In the genomic region with DNA sequence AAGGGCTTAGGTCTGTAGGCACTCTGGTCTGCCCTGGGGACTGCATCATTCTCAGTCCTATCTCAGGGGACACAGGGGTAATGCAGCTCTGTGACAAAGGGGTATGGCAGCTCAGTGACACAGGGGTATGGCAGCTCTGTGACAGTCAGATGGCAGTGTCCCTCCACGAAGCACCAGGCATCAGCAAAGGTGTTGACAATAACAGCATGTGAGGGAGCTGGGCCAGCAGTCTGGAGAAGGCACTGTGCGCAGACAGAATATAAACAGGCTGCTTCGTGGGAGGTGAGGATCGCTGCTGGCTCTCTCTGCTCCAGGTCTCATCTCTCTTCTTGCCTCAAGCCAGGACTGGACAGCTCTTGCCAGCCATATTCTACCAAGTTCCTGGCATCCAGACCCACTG, we compare ENCODE assay signal across 12 mouse cellular contexts. TPM values are rescaled to one million over a fixed set of nuclear protein-coding genes. Genes with fewer than 3 reads are reported as not detected.
DNase-seq lines count a peak whose midpoint lies in the region; ATAC-seq and TF ChIP-seq lines count a peak whose summit lies in the region.
"Had no signal": no experiment of that assay in that cellular context is flagged by ENCODE, and none has a peak within 500 bp of the region (broad histone marks: within the 10 kb centered on the region; RNA-seq: fewer than 3 reads in every experiment).

No protein-coding gene starts in this region.

- WGBS in midbrain, embryonic 10.5 days = 75% methylated on average over 4 of the region's 4 CpGs
- WGBS in midbrain, embryonic 14.5 days = 76% methylated on average over 4 of the region's 4 CpGs
- 53% methylated on average over 4 of the region's 4 CpGs for WGBS in limb, embryonic 12.5 days
- WGBS in liver, postnatal 0 days (ENCODE audit: insufficient replicate concordance) = 70% methylated on average over 4 of the region's 4 CpGs

- no peak overlapping the region for H3K4me2 ChIP-seq in midbrain, embryonic 14.5 days (ENCODE audit: low read length)
- no peak overlapping the region for H3K4me2 ChIP-seq in limb, embryonic 12.5 days
- no peak overlapping the region for H3K4me2 ChIP-seq in liver, postnatal 0 days (ENCODE audit: low read depth, low read length)

- peaks cover 30% of the 10 kb centered on the region for H3K27me3 ChIP-seq in midbrain, embryonic 10.5 days (ENCODE audit: low read depth, poor library complexity, severe bottlenecking)
- H3K27me3 ChIP-seq in midbrain, embryonic 14.5 days (ENCODE audit: control insufficient read depth, insufficient read depth, low read length) = no peaks in the 10 kb centered on the region
- H3K27me3 ChIP-seq in limb, embryonic 12.5 days = no peaks in the 10 kb centered on the region
- no peaks in the 10 kb centered on the region for H3K27me3 ChIP-seq in liver, postnatal 0 days (ENCODE audit: insufficient read depth, low read length)

- TF ChIP-seq CTCF in gastrocnemius, adult 2 months (IDR thresholded peaks at IDR 0.05) = no peak
- no peak for TF ChIP-seq CTCF in liver, postnatal 0 days (IDR thresholded peaks at IDR 0.05; ENCODE audit: low read depth)

- no peaks in the 10 kb centered on the region for H3K9me3 ChIP-seq in midbrain, embryonic 10.5 days (replicated peaks)
- H3K9me3 ChIP-seq in midbrain, embryonic 14.5 days (ENCODE audit: control insufficient read depth, low read length) = no peaks in the 10 kb centered on the region
- H3K9me3 ChIP-seq in limb, embryonic 12.5 days = no peaks in the 10 kb centered on the region
- H3K9me3 ChIP-seq in liver, postnatal 0 days (ENCODE audit: low read length) = no peaks in the 10 kb centered on the region

- no peak for TF ChIP-seq EP300 in liver, postnatal 0 days (IDR thresholded peaks at IDR 0.05; ENCODE audit: low read depth)

- H3K36me3 ChIP-seq in midbrain, embryonic 10.5 days = no peaks in the 10 kb centered on the region
- H3K36me3 ChIP-seq in midbrain, embryonic 14.5 days (ENCODE audit: control insufficient read depth, insufficient read depth, low read length) = no peaks in the 10 kb centered on the region
- no peaks in the 10 kb centered on the region for H3K36me3 ChIP-seq in limb, embryonic 12.5 days
- no peaks in the 10 kb centered on the region for H3K36me3 ChIP-seq in liver, postnatal 0 days (replicated peaks; ENCODE audit: insufficient read depth, low read length)

- intact Hi-C loops in gastrocnemius, adult 2 months (cut with DNase I) = no loop called here

- ATAC-seq in midbrain, embryonic 14.5 days (ENCODE audit: low FRiP score, low TSS enrichment) = no peak
- no peak for ATAC-seq in limb, embryonic 12.5 days (ENCODE audit: insufficient number of reproducible peaks, insufficient read depth, low FRiP score, low TSS enrichment, low read depth)
- no peak for ATAC-seq in liver, postnatal 0 days
- ATAC-seq: inflammation-experienced regulatory T-cells, adult 6 months had no signal

- peaks cover 67% of the 10 kb centered on the region for H3K4me1 ChIP-seq in midbrain, embryonic 10.5 days
- H3K4me1 ChIP-seq in midbrain, embryonic 14.5 days (ENCODE audit: control insufficient read depth, insufficient read depth, low read length) = peaks cover 18% of the 10 kb centered on the region
- peaks cover 64% of the 10 kb centered on the region for H3K4me1 ChIP-seq in limb, embryonic 12.5 days (replicated peaks)
- H3K4me1 ChIP-seq in liver, postnatal 0 days (ENCODE audit: insufficient read depth) = no peaks in the 10 kb centered on the region

- H3K27ac ChIP-seq in gastrocnemius, adult 2 months = peak overlapping the region; percentile 53
- peak overlapping the region; percentile 49 for H3K27ac ChIP-seq in midbrain, embryonic 10.5 days (replicated peaks)
- H3K27ac ChIP-seq in midbrain, embryonic 14.5 days (replicated peaks; ENCODE audit: low read depth, low read length) = no peak overlapping the region
- H3K27ac ChIP-seq in limb, embryonic 12.5 days = peak overlapping the region; percentile 94
- no peak overlapping the region for H3K27ac ChIP-seq in liver, postnatal 0 days (ENCODE audit: low read depth)
- H3K27ac ChIP-seq: layer of hippocampus, adult 2 months had no signal

- H3K4me3 ChIP-seq in gastrocnemius, adult 2 months = no peak overlapping the region
- no peak overlapping the region for H3K4me3 ChIP-seq in midbrain, embryonic 10.5 days
- H3K4me3 ChIP-seq in midbrain, embryonic 14.5 days (replicated peaks; ENCODE audit: low read depth, low read length) = no peak overlapping the region
- H3K4me3 ChIP-seq in limb, embryonic 12.5 days (replicated peaks) = no peak overlapping the region
- H3K4me3 ChIP-seq in liver, postnatal 0 days (ENCODE audit: low read depth, low read length) = no peak overlapping the region
- H3K4me3 ChIP-seq: layer of hippocampus, adult 2 months had no signal

- DNase-seq in gastrocnemius, adult 2 months = no peak
- no peak for DNase-seq in gastrocnemius, postnatal 10 days
- DNase-seq in midbrain, embryonic 10.5 days (ENCODE audit: low spot score) = no peak
- no peak for DNase-seq in midbrain, embryonic 14.5 days
- DNase-seq in cerebellum, postnatal 36 days = peak; percentile 70 to 71
- DNase-seq in liver, postnatal 0 days = no peak
- DNase-seq in spleen, postnatal 14 days (ENCODE audit: low spot score in 2 of 2) = no peak
- DNase-seq: adrenal gland, adult 2 months; B cell, adult 2 months had no signal

- H3K9ac ChIP-seq in midbrain, embryonic 14.5 days (replicated peaks; ENCODE audit: low read length) = no peak overlapping the region
- H3K9ac ChIP-seq in limb, embryonic 12.5 days (replicated peaks) = no peak overlapping the region
- H3K9ac ChIP-seq in liver, postnatal 0 days (replicated peaks) = no peak overlapping the region

RNA-seq across cellular contexts. Expression of a gene that starts 57.0 kb away (rescaled TPM):
- total RNA-seq in gastrocnemius, adult 2 months (2021) = 10 to 100 TPM; 12.4 to 12.9 TPM
- 10 to 100 TPM; 29.5 to 37.8 TPM for total RNA-seq in gastrocnemius, postnatal 10 days (2021)
- polyA plus RNA-seq in midbrain, embryonic 10.5 days (2016; fragmentation: Nextera tagmentation; extraction: Ambion mirVana) = 10.5 TPM in 2 replicates
- 3.5 and 6.4 TPM in 2 replicates for polyA plus RNA-seq in midbrain, embryonic 14.5 days (2014; fragmentation: Nextera tagmentation; extraction: Ambion mirVana)
- 19.9 and 25.0 TPM in 2 replicates for polyA plus RNA-seq in limb, embryonic 12.5 days (2016; fragmentation: Nextera tagmentation; extraction: Ambion mirVana)
- 0.18 and 0.38 TPM in 2 replicates for polyA plus RNA-seq in liver, postnatal 0 days (2015; fragmentation: Nextera tagmentation; extraction: Ambion mirVana)

Comparison
In these comparisons a context has a peak if more than half of its experiments do, and no peak if none do; other contexts are left out.
1. H3K27ac ChIP-seq: peak in gastrocnemius, adult 2 months (single experiment), midbrain, embryonic 10.5 days (single experiment) and limb, embryonic 12.5 days (single experiment); none in midbrain, embryonic 14.5 days (single experiment) and liver, postnatal 0 days (single experiment).
2. DNase-seq: peak in cerebellum, postnatal 36 days (2 of 2); none in gastrocnemius, adult 2 months (single experiment), gastrocnemius, postnatal 10 days (single experiment), midbrain, embryonic 10.5 days (single experiment), midbrain, embryonic 14.5 days (single experiment), liver, postnatal 0 days (single experiment) and spleen, postnatal 14 days (0 of 2).